Mouse (Mus musculus) cerebellum, adult 9-10 months (tissue): ENCODE data around the gene Gtf2f2.

Experiments used
- DNase-seq: peaks from one replicate; pipeline ENCODE4 v3.0.0; 2022

The Gtf2f2 gene

GRCm38 (mm10) chr14:75859619-75860018 lies 151.0 kb downstream of the Gtf2f2 start:
- no peak for DNase-seq

- DNase-seq: no peak
These were observed 152.5 kb downstream of the Gtf2f2 start for GRCm38 (mm10) chr14:75858181-75858580.

- no peak for DNase-seq
These were observed 155.2 kb downstream of the Gtf2f2 start for GRCm38 (mm10) chr14:75855263-75855992.

- DNase-seq: no peak
These were observed 158.6 kb downstream of the Gtf2f2 start for GRCm38 (mm10) chr14:75852016-75852415.

- DNase-seq: no peak
These were observed 159.8 kb downstream of the Gtf2f2 start for GRCm38 (mm10) chr14:75850819-75851218.

- no peak for DNase-seq
These were observed 160.7 kb downstream of the Gtf2f2 start for GRCm38 (mm10) chr14:75849842-75850568.

GRCm38 (mm10) chr14:75849236-75849635 lies 161.4 kb downstream of the Gtf2f2 start:
- DNase-seq: no peak

GRCm38 (mm10) chr14:75848482-75848881 lies 162.2 kb downstream of the Gtf2f2 start:
- DNase-seq: no peak

GRCm38 (mm10) chr14:75847669-75848068 lies 163.0 kb downstream of the Gtf2f2 start:
- no peak for DNase-seq
